Mouse (Mus musculus) layer of hippocampus, adult 8-10 months (tissue): ENCODE results near the gene Fam98b. TPM values are rescaled to one million over a fixed set of nuclear protein-coding genes. Genes with fewer than 3 reads are reported as not detected.

Experiments used
- DNase-seq, 2 experiments: peaks; one replicate each; pipeline ENCODE4 v3.0.0; 2022; ENCODE audit warnings: low spot score in 2 of 2
- total RNA-seq, 4 experiments: library from RNA; stranded (reverse); gene quantifications; 2 replicates each; pipeline ENCODE4 v1.2.4; 2022

Fam98b gene
- total RNA-seq, 4 experiments from 2014 or later: 48.7 to 56.0 (median 51.8) TPM

- DNase-seq: no peak
Observed at GRCm38 (mm10) chr2:117303391-117304350, 54.1 kb downstream of the Fam98b start.

- no peak for DNase-seq
Observed at GRCm38 (mm10) chr2:117304941-117305340, 55.4 kb downstream of the Fam98b start.

- DNase-seq: no peak
Observed at GRCm38 (mm10) chr2:117307959-117308358, 58.4 kb downstream of the Fam98b start.

- DNase-seq: no peak
Observed at GRCm38 (mm10) chr2:117309046-117309445, 59.5 kb downstream of the Fam98b start.

- DNase-seq: no peak
Observed at GRCm38 (mm10) chr2:117311349-117311748, 61.8 kb downstream of the Fam98b start.

GRCm38 (mm10) chr2:117312030-117312429 is 62.5 kb downstream of the Fam98b start:
- DNase-seq: no peak

- DNase-seq: peak in 1 of 2 experiments; percentile 40
Observed at GRCm38 (mm10) chr2:117312441-117312895, 62.9 kb downstream of the Fam98b start.

GRCm38 (mm10) chr2:117313586-117314235 is 64.2 kb downstream of the Fam98b start:
- no peak for DNase-seq

- no peak for DNase-seq
Observed at GRCm38 (mm10) chr2:117318991-117319390, 69.5 kb downstream of the Fam98b start.

Other genes with a start within 250 kb of the Fam98b start
- 100 to 1,000 TPM in 2 of 4 experiments, 10 to 100 TPM in 2; 79.4 to 115 (median 97.4) TPM for gene Spred1, start 128.4 kb upstream of the Fam98b start, total RNA-seq
- gene Rasgrp1, start 93.3 kb downstream of the Fam98b start, total RNA-seq: 100 to 1,000 TPM; 328 to 405 (median 376) TPM